Mouse (Mus musculus): ENCODE data around the gene Fkbp2.
"Not testable (repeated sequence)": the region's sequence is repeated elsewhere in the genome, so short reads cannot be mapped to it uniquely, and the experiment has no call there.

Gene Fkbp2

DNA sequence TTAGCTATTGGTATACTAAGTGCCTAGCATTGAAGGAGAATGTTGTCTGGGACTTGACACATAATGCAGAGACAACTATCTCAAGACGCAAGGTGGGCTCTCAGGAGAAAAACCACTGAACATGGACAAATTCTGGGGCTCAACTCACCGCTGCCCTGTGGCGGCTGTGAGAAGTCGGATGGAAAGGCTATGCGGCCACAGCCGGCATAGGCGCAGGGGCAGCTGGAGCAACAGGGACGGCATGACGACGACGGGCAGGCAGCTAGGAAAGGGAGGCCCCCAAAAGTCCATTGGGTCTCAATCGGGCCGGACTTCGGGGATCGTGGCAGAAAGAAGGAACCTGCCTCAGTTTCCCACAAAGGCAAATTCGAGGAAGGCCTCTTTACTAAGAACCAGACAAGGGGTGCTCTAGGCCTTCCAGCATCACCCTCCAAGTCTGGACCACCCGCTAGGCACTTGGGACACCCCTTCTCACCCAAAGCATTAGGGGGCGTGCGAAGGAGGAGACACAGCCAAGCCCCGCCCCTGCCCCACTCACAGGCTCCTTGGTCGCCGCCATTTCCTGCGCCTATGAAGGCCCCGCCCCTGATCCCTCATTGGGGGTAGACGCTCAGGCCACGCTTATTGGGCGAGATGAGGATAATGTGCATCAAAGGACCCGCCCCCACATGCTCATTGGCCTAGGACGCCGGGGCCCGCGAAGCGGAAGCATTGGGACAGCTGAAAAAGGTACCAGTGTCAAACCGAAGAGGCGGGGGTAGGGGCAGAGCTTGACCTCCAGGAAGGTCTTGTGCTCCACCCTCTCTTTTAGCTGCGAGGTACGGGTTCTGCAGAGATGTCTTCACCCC is 11.9 kb upstream of the Fkbp2 start, which contains the start of gene Dnajc4:
TSS of gene Dnajc4 (minus strand) at position 562 of the 848 bp plus-strand sequence.
- in situ Hi-C loops (cut with MboI, MseI): no loop called here

- in situ Hi-C loops (cut with MboI, MseI): not testable (repeated sequence)
These were observed 10.9 kb upstream of the Fkbp2 start for GRCm38 (mm10) chr19:6991166-6991565.

DNA sequence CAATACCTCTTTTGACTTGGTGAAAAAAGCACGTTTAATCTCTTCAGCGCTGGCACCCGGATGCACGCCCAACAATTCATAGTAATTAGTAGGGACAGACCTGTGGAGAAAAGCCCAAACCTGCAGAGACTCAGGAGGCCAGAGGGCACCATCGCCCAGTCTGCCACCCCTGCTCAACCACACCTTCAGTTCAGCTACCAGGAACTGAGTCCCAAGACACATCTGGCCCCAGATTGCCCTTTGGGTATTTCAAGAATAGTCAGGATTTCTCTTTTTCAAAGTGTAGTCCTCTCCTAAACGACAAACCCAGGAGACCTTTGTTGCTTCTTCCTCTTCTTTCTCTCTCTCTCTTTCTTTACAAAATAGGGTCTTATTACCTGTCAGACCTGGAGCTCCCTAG is 10.4 kb upstream of the Fkbp2 start:
- in situ Hi-C loops (cut with MboI, MseI): no loop called here

DNA sequence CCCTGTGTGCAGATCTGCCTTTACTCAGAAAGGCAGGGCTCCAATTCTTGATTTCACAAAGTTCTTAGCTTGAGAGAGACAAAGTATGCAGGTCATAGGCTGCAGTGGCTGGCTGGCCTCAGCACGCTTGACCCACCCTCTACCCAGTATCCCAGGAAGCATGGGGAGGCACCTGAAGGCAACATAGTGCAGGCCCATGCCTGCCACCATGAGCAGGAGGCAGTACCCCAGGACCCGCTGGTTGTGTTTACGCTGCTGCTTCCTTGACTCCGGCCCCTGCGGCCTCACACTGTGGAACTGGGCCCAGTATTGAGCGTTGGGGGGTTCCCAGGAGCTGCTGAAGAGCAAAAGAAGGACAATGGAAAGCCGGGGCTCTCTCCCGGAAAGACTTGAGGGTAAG is 8.9 kb upstream of the Fkbp2 start:
- in situ Hi-C loops (cut with MboI, MseI): no loop called here

GRCm38 (mm10) chr19:6987904-6988285 is 7.6 kb upstream of the Fkbp2 start:
- in situ Hi-C loops (cut with MboI, MseI): no loop called here

DNA sequence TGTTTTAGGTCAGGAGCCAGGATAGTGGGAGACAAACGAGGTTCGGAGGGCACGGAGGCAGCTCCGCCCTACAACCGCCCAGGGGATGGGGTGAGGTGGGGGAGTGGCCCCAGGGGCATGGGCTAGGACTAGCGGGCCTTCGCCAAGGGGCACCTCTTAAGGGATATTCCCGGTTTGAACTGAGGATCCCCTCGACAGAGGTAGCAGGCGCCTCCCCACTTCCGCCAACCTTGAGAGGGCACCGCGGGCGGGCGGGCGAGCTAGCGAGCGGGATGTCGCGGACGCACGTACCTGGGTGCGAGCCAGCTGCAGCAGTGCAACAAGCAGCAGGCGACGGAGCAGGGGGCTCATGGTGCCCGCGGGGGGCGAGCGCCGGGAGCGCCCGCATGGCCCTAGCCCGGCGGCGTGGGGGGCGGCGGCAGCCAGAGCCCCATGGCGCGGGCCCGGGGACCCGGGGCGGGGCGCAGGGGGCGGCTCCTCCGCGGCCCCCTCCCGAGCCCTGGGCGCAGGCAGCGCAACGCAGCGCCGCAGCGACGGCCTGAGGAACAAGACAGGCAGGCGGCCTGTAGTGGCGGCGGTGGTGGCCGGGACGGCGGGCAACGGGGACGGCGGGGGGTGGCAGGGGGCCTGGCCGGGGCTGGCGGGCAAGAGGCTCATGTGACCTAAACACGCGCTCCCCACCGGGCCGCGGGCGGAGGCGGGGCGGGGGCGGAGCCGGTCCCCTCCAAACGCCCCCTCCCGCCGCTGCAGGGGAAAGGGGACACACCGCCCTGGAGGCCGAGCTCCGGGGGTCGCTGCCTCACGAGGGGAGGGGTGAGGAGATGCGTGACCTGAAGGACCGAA is 7.0 kb upstream of the Fkbp2 start, which contains the start of gene Vegfb:
TSS of gene Vegfb (minus strand) at position 591 of the 843 bp plus-strand sequence.
- in situ Hi-C loops (cut with MboI, MseI): no loop called here

DNA sequence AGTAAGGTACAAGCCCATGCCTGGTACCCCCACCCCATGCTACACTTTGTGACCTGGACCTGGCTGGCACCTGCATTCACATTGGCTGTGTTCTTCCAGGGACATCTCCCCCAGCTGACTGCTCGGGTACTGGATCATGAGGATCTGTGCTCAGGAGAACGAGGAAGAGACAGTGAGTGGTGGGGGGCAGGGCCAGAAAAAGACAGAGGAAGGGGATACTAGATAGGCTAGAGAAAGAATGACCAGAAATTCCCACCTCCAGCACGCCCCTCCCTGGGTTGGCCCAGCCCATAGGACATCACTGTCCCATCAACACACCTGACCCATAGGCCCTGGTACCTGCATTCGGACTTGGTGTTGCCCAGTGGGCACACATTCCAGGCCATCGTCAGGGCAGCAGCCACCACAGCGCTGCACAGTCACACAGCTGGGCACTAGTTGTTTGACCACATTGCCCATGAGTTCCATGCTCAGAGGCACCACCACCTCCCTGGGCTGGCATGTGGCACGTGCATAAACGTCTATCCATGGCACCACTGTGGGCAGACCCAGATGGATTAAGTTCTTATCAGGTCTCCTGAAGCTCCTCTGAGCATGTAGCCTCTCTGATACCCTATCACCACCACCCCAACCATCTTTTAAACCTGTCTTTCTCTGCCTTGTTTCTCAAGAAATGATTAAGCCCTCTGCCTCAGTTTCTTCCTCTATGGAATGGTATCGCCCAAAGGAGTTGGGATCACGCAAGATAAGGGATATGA is 5.8 kb upstream of the Fkbp2 start:
- in situ Hi-C loops (cut with MboI, MseI): no loop called here

DNA sequence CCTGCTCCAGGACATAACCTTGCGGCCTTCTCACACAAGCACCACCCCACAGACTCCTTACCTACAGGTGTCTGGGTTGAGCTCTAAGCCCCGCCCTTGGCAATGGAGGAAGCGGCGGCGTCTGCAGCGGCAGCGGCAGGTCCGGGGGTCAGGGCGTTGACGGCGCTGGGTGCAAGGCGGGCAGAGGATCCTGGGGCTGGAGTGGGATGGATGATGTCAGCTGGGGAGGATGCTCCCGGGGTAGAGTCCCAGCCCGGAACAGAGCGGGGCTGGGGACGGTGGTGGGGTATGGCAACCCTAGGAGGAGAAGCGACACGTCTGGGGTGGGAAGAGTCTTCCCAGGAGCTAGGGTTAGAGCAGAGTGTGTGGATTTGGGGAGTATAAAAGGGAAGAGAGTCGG is 5.0 kb upstream of the Fkbp2 start:
- in situ Hi-C loops (cut with MboI, MseI): no loop called here

GRCm38 (mm10) chr19:6983621-6984020 is 3.3 kb upstream of the Fkbp2 start:
- in situ Hi-C loops (cut with MboI, MseI): no loop called here

- in situ Hi-C loops (cut with MboI, MseI): no loop called here
These were observed 1.2 kb upstream of the Fkbp2 start for GRCm38 (mm10) chr19:6981465-6981864.

DNA sequence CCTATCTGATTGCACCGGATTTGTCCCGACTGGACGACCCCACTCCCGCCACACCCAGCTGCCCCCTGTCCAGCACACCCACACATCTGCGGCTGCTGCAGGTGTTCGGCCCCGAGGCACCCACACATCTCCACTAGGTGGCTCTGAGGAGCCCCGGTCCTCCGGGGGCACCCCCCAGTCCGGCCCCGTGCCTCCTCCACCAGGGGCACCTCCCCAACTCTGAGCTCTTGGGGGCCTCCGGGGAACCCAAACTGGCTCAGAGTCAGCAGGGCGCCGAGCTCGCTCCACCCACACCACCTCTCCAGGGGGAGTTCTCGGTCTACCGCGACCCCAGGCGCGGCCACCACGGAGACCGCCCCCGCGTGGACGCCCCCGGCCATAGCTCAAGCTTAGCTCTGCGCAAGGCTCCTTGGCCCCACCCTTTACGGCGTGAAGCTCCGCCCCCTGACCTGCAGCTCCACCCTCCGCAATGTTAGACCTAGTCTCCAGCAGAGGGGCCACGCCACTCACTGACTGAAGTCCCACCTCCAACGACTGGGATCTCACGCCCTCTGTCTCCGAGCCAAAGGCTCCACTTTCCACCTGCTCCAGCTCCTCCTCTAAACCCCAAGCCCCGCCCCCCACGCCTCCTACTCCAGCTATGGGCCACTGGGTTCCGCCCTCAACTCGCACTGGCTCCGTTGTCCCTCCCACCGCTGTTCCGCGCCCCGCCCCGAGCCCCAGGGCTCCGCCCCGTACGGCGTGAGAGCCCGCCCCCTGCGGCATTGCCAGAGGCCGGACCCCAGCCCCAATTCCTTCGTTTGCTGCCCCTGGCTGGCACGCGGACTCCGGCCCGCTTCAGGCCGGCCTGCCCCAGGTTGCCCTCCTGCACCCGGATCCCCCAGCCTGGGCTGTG is 568 bp downstream of the Fkbp2 start:
- in situ Hi-C loops (cut with MboI, MseI): loop anchor here (10.0 kb wide), 1 partner anchor 905 kb away; the partner anchor contains the start of gene Vps51

DNA sequence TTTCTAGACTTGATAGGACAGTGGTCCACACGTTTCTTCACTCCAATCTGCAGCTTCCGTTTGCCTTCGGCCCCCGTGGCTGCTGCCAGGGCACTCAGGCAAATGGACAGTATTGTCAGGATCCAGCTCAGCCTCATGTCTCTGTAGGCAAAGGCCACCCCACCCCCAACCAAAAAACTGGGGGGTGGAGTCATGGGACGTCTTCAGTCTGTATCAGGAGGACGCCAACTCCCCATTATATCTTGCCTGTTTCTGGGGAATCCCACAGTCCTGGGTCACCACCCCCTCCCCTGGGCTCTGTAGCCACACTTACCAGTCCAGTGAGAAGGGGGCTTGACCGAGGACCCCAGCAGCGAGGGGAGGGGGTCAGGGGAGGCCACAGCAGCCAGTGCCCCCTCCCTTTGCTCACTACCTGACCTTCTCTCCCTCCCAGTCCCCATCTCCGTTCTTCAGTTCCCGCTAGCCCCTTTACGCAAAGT is 1.3 kb downstream of the Fkbp2 start:
- in situ Hi-C loops (cut with MboI, MseI): loop anchor here (10.0 kb wide), 1 partner anchor 904 kb away; the partner anchor contains the start of gene Vps51

GRCm38 (mm10) chr19:6978639-6978974 is 1.7 kb downstream of the Fkbp2 start:
- in situ Hi-C loops (cut with MboI, MseI): loop anchor here (10.0 kb wide), 1 partner anchor 904 kb away; the partner anchor contains the start of gene Vps51

DNA sequence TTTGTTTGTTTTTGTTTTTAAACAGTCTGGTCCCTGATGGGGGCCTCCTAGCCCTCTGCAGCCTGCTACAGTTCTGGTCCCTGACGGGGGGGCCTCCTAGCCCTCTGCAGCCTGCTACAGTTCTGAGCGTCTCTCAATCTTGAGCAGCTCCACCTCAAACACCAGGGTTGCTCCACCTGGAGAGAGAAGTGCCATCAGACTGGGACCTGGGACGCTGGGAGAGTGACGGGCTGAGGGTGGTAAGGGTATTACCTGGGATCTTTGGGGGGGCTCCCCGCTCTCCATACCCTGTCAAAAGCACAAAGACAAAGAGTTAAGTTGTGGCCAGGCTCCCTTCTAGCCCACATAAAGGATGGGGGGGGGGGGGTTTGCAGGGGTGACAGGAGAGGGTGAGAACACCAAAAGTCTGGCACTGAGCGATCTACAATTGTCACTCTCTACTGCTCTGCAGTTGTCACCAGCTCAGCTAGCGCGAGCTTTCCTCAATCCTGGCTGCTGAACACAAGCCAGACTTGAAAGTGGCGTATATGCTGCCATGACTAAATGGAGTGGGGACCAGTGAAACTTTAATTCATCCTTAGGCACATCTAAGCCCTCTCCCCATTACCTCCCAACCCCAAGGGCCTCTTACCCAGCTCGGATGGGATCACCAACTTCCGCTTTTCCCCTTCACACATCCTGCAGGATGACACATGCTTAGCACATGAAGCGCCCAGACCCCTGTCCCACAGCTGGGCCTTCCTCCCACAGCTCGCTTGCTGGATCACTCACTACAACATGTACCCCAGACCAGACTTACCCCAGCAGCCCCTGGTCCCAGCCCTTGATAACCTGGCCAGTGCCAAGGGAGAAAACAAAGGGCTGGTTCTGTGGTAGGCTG is 2.3 kb downstream of the Fkbp2 start:
- in situ Hi-C loops (cut with MboI, MseI): loop anchor here (10.0 kb wide), 1 partner anchor 903 kb away; the partner anchor contains the start of gene Vps51

DNA sequence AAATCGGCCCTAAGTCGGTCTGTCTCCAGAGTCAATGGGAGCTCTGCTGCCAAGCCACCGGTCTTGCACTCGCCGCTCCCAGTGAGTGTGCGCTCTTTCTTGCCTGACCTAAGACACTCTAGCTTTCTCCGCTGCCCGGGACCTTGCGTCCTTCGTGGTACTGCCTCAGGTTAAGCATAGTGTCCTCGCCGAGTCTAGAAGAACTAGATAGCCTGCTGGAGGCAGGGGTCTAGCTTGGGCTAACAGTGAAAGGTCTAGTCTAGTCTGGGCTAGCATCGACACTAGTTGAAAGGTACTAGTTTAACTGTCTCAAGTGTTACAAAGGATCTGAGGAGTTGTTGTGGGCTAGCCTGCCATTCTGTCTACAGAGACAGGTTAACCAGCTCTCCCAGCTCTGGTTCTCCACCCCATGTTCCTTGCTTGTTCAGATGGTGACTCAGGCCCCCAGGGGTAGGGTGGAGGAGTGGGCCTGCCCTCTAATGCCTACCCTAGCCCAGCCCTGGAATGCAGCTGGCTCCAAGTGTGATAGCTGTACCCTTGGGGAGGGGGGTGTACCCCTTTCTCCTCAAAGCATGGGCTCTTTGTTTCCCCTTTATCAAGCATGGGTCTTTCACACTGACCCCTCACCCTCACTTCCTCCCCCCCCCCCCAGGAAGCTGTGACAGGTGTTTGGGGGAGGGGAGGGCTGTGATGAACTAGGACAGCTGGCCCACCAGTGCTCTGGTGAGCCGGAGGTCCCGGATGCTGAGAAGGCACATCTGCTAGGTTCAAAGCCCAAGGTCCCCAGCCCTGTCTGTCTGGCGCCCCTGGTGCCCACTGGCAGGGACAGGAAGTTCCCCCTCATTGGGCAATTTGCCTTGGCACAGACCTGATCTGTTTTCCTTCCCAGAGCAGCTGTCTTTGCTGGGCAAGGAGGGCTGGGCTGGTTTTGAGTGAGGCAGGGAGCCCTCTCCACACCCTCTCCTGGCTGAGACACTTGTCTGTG is 4.5 kb downstream of the Fkbp2 start, which contains the start of gene Plcb3:
TSS of gene Plcb3 (minus strand) at position 934 of the 985 bp plus-strand sequence.
- in situ Hi-C loops (cut with MboI, MseI): loop anchor here (10.0 kb wide), 1 partner anchor 901 kb away; the partner anchor contains the start of gene Vps51

- in situ Hi-C loops (cut with MboI, MseI): loop anchor here (10.0 kb wide), 1 partner anchor 900 kb away; the partner anchor contains the start of gene Vps51
These were observed 5.8 kb downstream of the Fkbp2 start, which contains the start of gene Ppp1r14b for GRCm38 (mm10) chr19:6974211-6975205. TSS of gene Ppp1r14b (plus strand) at chr19:6974968.

Data from regulatory T cell (primary cell).